Mouse (Mus musculus) R1 (cell line): ENCODE measurements around the gene Zfp568.
A peak's percentile ranks its signal among the peaks of the same experiment; 100 is the strongest.

Experiments used
- DNase-seq: peaks from one replicate; pipeline ENCODE4 v3.0.0-alpha.2; 2018; ENCODE audit warnings: low read depth, low spot score

The Zfp568 gene

GRCm38 (mm10) chr7:29989031-29989430 lies 5.3 kb downstream of the Zfp568 start:
- no peak for DNase-seq

GRCm38 (mm10) chr7:29992698-29993097 lies 8.9 kb downstream of the Zfp568 start:
- DNase-seq, result peak; percentile 60

- peak; percentile 54 for DNase-seq
Observed at GRCm38 (mm10) chr7:29993340-29993739, 9.6 kb downstream of the Zfp568 start.

GRCm38 (mm10) chr7:29995134-29995533 lies 11.4 kb downstream of the Zfp568 start:
- peak; percentile 19 for DNase-seq

- no peak for DNase-seq
Observed at GRCm38 (mm10) chr7:30000601-30001000, 16.8 kb downstream of the Zfp568 start.

- no peak for DNase-seq
Observed at GRCm38 (mm10) chr7:30007601-30008000, 23.8 kb downstream of the Zfp568 start.

GRCm38 (mm10) chr7:30008020-30008690 lies 24.4 kb downstream of the Zfp568 start:
- DNase-seq, result no peak

- DNase-seq, result no peak
Observed at GRCm38 (mm10) chr7:30009321-30010085, 25.7 kb downstream of the Zfp568 start.

- peak; percentile 44 for DNase-seq
Observed at GRCm38 (mm10) chr7:30010551-30011195, 26.9 kb downstream of the Zfp568 start.

GRCm38 (mm10) chr7:30012956-30013363 lies 29.2 kb downstream of the Zfp568 start:
- peak; percentile 69 for DNase-seq

GRCm38 (mm10) chr7:30017226-30017625 lies 33.5 kb downstream of the Zfp568 start:
- DNase-seq, result no peak

GRCm38 (mm10) chr7:30019543-30019942 lies 35.8 kb downstream of the Zfp568 start:
- no peak for DNase-seq

- no peak for DNase-seq
Observed at GRCm38 (mm10) chr7:30023324-30023723, 39.6 kb downstream of the Zfp568 start.

GRCm38 (mm10) chr7:30023800-30024199 lies 40.0 kb downstream of the Zfp568 start:
- no peak for DNase-seq

GRCm38 (mm10) chr7:30025358-30025757 lies 41.6 kb downstream of the Zfp568 start:
- no peak for DNase-seq

- no peak for DNase-seq
Observed at GRCm38 (mm10) chr7:30027331-30027730, 43.6 kb downstream of the Zfp568 start.

GRCm38 (mm10) chr7:30028572-30028971 lies 44.8 kb downstream of the Zfp568 start:
- DNase-seq, result no peak

GRCm38 (mm10) chr7:30030677-30031076 lies 46.9 kb downstream of the Zfp568 start:
- DNase-seq, result no peak

GRCm38 (mm10) chr7:30031379-30031778 lies 47.6 kb downstream of the Zfp568 start:
- DNase-seq, result peak; percentile 84

GRCm38 (mm10) chr7:30034331-30034730 lies 50.6 kb downstream of the Zfp568 start:
- peak; percentile 68 for DNase-seq

- DNase-seq, result no peak
Observed at GRCm38 (mm10) chr7:30044354-30044753, 60.6 kb downstream of the Zfp568 start.

- DNase-seq, result no peak
Observed at GRCm38 (mm10) chr7:30048126-30048525, 64.4 kb downstream of the Zfp568 start.
